Mouse (Mus musculus): ENCODE results near the gene Chpt1.
"Not testable (repeated sequence)": the region's sequence is repeated elsewhere in the genome, so short reads cannot be mapped to it uniquely, and the experiment has no call there.

Chpt1 gene

DNA sequence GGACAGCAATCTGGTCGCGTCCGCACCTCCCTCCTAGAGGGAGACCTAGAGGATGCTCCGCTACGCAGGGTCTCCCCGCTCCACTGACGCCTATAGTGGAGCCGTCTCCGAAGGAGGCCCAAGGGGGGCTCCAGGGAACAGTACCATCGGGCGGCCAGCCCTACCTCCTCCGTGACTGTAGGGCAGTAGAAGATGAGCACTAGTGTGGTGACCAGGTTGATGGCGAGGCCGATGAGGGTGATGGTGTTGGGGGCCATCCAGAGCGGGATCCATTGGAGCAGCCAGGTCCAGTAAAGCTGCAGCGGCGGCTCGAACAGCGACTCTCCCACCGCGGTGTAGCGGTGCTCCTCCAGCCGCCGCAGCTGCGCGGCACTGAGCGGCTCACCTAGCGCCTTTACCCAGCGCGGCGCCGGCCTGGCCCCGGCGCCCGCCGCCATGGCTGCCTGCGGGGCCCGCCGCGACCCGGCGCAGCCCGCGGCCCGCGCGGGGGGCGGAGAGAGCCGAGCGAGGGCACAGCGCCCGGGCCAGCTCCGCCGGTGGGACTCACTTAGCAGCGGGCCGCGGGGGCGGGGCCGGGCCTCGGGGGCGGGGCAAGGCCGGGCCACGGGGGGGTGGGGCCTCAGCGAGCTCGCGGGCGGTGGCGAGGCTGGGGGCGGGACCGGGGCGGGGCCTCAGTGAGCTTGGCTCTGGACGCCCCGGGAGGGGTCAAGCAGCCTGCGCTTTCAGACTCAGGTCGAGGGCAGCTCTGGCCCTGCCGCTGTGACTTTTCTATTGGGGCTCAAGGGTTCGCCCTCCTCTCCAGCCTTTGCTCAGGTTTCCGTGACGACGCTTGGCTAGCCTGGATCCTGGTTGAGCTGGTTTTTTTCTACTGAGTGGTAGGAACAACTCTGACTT lies at the start of gene Chpt1:
TSS of gene Chpt1 (minus strand) at position 653 of the 894 bp plus-strand sequence.
- DNase-seq (ENCODE audit: low spot score in 2 of 2): peak; percentile 67 to 87

DNA sequence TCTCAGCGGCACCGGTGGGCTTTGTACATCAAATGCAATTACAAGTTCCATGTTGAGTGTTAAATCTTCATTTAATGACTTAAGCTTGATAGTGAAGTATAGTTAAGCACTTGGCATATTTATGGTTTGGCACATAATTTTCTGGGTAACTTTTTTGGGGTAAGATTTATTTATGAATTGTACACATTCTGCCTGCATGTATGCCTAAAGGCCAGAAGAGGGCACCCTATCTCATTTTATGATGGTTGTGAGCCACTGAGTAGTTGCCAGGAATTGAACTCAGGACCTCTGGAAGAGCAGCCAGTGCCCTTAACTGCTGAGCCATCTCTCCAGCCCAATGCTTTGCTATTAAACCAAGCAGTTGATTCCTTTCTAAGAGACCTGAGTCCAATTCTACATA lies 48.9 kb upstream of the Chpt1 start:
- no peak for DNase-seq (ENCODE audit: low spot score in 2 of 2)

DNA sequence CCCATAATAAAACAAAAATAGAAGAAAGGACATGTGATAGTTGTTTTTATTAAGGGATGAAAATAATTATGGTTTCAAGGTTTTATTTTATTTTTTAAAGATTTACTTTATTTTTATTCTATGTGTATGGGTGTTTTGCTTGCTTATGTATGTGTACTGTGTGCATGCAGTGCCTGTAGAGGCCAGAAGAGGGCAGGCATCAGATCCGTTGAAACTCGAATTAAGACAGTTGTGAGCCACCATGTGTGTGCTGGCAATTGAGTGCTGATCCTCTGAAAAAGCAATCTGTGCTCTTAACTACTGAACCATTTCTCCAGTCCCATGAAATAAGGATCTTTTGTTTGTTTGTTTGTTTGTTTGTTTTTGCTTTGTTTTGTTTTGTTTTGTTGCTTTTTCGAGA lies 46.4 kb upstream of the Chpt1 start:
- DNase-seq (ENCODE audit: low spot score in 2 of 2): no peak

DNA sequence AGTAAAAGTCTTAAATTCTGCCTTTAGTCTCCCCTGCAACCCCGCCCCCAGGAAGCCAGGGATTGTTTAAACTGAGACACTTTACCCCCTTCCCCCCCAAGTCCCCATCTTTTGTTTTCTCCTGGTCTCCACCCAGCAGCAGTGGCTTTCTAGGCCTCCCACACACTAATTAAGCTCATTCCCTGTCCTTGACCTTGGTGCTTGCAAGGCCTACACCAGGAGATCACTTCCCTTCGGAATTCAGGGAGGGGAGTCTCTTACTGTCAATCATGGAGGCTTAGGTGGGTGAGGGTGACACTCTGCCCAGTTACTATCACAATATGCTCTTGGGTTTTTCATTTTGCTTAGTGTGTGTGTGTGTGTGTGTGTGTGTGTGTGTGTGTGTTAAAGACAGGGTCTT lies 43.8 kb upstream of the Chpt1 start:
- no peak for DNase-seq (ENCODE audit: low spot score in 2 of 2)

DNA sequence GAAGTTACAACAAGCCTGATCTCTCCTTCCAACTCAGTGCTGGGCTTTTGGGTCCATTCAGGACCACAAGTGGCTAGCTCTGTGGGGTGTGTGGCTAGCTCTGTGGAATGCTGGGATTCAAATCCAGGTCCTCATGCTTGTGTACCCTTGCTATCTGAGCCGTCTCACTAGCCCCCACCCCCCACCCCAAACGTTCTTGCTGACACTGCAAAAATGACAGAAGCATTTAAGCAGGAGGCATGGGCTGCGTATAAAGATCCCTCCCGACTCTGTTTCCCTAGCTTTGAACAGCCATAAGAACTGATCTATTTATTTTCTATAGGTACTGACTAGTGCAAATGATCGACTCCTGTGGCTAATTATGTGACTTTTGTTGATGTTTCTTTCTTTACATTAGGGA lies 26.8 kb upstream of the Chpt1 start:
- no peak for DNase-seq (ENCODE audit: low spot score in 2 of 2)

DNA sequence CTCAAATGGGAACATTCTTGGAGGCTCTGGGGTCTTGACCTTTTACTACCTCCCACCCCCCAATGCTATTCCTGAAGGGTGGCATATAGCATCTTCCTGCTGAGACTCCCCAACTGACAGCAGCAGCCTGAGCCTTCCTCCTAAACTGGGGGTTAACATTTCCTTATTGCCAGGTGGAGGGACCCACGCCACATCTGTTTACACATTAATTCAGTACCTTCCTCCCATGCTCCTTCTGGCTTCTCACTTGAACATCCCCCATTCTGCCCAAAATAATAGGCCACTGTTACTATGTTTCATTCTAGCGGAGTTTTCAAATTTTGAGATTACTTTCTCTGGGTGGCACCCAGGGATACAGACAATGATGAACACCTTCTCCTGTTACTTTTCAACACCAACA lies 20.1 kb upstream of the Chpt1 start:
- DNase-seq (ENCODE audit: low spot score in 2 of 2): no peak

DNA sequence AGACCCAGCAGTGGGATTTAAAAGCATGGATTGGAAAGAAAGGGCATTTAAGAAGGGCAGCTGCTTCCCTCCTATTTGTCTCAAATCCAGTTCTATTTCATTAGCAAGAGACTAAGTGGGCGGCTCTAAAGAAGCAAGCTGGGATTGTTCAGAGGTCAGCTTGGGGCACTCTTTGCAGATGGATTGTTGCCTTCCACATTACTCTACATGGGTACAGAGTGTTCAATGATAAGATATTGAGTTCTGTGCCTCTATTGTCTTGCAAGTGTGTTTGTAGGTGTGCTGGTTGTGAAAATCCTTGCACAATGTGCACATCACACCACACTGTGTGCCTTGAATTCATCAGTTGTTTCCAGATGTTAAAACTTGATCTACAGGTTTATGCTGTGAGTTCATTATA lies 19.3 kb upstream of the Chpt1 start:
- no peak for DNase-seq (ENCODE audit: low spot score in 2 of 2)

DNA sequence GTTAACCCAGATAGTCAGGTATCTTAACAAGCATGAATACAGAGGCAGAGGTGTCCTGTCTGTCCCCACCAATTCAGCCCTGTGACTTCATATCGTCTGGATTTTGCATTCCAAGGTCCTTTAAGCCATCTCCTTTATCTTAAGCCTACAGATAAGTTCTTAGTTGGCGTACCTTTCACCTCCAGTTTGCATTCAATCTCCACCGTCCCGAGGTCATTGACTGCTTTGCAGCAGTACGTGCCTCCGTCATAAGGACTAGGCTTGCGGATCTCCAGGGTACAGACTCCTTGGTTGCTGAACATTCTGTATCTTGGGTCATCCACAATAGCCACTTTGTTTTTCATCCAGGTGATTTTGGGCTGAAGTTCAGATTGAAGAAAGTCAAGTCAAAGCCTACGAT lies 18.9 kb upstream of the Chpt1 start:
- no peak for DNase-seq (ENCODE audit: low spot score in 2 of 2)

DNA sequence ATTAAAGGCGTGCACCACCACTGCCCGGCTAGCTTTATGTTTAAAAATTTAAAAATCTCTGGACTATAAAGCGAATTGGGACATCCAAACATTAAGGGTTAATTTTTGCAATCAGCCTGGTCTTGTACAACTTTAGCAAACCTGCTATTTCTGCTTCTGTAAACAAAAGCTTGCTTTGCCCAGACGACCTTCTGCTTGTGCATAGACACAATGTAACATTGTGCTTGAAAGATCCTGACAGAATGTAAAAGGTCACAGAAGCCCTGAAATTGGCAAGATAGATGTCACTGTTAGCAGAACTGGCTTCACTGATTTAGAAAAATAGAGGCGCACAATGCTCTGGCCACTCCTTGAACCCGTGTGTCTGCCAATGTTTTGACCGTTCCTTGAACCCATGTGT lies 11.2 kb upstream of the Chpt1 start:
- DNase-seq (ENCODE audit: low spot score in 2 of 2): not testable (repeated sequence)

DNA sequence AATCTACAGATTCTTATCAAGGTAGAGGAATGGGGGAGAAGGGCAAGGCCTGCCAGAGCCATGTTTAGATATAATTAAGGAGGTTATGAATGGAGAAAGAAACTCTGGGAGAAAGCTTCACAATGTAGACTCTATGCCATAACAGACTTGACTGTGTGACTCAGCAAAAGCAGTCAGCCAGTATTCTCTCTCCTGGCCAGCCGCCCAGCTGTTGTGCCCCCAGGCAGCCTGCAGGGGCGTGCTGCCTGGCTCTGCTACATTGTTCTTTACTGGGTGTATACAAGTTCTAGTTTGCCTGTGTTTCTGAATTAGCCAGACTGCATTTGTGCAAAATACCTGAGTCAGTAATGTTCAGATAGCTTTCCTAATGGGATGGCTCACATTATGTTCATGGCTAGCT lies 10.6 kb upstream of the Chpt1 start:
- no peak for DNase-seq (ENCODE audit: low spot score in 2 of 2)

DNA sequence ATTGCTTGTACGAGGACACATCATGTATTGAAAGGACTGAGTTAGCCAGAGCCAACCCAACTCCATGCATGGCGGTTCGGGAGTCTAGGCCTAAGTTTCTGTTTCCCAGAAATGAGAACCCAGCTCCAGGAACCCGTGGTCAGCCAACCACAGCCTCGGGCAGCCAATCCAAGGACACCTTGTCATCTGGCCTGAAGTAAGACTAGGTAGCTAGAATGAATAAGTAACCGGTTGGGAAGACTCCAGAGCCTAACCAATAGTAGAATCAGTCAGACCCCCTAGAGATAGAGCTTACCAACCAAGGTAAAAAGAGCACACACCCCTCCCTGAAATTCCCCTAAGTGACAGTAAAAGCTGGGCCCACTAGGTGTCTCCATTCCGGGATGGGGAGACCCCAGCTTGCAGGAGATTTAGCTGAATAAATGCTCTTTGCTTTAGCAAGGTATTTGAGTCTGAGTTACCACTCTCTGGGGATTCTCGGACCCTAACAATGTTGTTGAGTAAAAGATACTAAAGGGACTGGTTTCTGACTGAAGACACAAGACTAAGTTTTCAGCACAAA lies 9.8 kb upstream of the Chpt1 start:
- no peak for DNase-seq (ENCODE audit: low spot score in 2 of 2)

DNA sequence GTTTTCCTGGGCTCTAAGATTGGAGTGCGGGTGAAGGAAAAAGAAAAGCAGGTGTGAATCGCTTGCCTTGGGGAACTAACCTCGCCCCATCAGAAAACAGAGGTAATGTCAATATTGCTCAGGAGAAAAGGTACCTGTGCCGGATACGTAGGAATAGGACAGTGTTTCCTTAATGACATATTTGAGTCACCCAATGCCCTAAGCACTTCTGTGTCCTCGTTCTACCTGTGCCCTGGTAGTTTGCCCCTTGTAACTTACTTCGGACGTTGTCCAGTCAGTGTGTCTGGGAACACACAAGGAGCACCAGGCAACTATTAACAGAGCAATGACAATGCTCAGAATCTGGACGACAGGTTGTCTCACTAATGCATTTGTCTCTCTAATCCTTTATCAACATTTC lies 7.5 kb upstream of the Chpt1 start:
- no peak for DNase-seq (ENCODE audit: low spot score in 2 of 2)

DNA sequence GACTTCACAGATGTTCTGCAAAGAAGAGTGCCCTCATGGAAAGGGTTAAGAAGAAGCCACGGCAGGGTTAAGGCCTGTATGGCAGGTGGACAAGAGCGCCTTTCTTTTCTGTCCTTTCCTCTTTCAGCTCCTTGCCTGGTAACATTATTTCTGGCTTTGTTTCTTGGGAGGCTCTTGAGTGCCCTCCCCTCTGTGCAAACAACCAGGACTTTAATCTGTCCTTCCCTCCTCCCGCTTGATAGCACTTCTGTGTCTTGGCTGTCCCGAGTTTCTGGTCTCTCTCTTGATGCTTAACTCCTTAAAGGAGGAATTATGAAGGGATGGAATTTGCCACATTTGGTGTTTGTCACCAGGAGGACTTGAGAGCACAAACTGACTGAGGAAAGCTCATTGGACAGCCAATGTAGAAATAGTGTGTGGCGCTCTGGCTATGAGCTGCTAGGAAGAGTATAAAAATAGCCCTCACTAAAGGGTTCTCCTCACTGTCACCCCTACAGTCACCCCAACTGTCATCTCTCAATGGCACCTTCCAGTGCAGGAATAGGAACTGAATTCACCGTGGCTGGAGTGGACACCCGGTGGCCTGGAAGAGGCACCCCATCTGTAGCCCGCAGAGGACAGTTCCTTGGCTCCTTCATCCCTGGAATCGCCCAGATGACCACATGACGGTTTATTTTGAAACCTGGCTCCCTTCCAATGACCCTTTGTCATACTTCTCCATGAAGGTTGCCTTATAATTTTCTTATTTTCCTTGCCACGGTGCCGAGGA lies 6.8 kb upstream of the Chpt1 start:
- DNase-seq (ENCODE audit: low spot score in 2 of 2): no peak

DNA sequence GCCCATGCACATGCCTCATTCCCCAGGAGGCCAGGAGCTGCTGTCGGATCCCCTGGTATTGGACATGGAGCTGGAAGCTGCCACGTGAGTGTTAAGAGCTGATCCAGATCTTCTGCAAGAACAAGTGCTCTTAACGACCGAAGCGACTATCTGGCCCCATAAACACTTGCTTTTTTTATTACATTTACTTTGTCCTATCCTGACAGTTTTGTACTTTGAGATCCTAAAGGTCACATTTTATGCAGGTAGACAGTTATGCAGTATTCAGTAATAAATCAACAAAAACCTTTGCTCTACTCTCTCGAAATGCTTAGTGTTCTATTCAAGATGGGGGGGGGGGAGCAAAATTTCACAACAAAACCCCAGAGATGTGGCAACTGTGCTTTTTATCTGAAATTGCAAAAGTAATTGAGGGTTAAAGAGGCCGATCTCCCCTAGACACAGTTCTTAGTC lies 3.8 kb upstream of the Chpt1 start:
- DNase-seq (ENCODE audit: low spot score in 2 of 2): no peak

DNA sequence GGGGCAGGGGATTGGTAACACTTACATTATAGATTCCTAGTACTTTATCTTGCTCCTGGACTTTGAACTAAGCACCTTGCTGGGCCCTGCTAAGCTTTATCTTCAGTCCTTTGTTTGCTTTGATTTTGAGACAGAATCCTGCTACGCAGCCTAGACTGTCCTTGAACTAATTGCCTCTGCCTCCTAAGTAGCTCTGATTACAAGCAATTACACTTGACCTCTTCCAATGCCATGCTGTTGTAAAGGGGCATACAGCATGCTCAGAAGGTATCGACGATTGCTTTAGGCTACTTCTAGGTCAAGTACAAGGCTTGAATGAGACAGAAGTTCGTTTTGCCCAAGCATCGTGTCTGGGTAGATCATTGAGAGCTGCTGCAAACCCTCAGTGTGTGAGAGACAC lies 1.4 kb upstream of the Chpt1 start:
- DNase-seq (ENCODE audit: low spot score in 2 of 2): no peak

DNA sequence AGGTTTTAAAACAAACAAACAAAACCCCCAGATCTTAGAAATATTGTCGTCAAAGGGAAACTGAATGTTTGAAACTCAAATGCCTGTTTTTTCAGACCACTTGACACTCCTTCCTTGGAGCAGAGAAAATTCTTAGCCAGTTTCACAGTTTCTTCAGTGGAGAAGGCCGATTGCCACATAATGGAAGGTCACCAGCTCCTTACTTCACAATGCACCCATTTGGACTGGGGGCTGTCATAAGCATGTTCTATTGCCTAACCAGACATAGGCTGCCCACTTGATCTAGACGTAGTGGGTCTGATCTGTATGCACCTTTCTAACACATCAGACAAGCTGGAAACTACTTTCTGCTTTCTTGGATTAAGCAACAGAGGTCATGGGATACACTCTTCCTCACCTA lies 608 bp upstream of the Chpt1 start:
- no peak for DNase-seq (ENCODE audit: low spot score in 2 of 2)

DNA sequence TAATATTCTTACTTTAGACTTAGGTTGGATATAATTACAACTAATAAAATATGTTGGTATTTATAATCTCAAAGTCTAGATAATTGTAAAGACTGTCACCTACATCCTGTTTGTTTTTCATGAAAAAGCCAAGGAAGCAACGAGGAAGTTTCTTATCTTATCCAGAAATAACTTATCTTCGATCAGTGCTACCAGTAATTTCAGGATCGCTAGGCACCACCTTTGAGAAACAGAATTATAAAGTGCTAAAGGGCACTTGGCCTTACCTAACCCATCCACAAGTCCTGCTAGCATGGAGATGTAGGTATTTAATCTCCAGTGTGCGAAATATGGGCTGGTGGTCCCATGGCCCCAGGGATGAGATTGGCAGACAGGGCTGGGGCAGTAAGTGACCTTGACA lies 954 bp downstream of the Chpt1 start:
- no peak for DNase-seq (ENCODE audit: low spot score in 2 of 2)

DNA sequence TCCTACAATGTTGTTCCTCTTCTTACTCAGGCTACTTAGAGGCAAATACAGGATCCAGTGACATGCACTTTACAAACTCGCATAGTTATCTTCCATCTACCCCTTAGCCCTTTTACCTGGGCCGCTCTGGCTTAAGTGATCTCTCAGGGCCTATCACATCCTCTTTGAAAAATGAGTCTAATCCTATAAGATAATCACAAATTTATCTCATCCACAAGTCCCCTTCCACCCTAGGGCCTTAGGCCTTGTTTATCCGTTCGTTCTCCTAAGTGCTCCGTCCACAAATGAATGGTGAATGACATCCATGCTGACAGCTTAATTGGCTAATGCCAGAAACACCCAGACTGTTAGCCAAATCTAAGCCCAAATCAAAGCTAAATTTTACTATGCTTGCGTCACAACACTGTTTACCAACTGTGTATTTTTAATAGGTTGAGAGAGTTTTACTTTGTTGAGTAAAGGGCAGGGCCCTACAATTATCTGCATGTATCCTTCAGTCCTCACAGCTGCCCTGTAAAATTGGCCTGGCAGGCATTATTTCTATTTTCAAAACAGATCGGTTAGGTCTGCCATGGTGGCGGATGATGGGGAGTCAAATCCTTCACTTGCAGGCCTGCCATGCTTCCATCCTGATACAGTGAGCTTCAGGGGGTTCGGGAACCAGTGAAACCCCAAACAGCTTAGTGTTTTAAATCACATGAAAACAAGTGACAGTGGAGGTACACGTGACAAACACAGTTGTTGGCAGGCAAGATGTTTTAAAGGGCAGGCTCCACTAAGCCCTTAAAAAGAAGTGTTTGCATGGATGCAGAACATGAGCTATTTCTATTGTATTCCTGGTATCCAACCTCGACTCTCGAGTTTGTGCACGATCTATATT lies 1.7 kb downstream of the Chpt1 start:
- DNase-seq (ENCODE audit: low spot score in 2 of 2): no peak

DNA sequence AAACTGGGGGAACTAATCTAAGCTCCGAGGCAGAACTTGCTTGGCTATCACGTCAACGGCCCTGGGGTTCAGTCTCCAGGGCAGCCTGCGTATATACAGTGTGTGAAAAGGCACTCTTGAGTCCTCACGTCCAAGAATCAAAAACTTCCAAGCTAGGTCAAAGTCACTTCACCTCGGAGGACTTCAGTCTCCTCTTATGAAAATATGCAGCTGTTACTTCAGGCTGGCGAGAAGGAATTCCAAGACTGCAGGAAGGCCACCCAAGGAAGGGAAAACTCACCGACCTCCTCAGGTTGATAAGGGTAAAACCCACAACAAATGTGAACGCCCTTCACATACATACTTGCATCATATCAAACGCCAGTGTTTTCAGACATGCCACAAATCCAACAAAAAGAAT lies 2.5 kb downstream of the Chpt1 start:
- DNase-seq (ENCODE audit: low spot score in 2 of 2): no peak

DNA sequence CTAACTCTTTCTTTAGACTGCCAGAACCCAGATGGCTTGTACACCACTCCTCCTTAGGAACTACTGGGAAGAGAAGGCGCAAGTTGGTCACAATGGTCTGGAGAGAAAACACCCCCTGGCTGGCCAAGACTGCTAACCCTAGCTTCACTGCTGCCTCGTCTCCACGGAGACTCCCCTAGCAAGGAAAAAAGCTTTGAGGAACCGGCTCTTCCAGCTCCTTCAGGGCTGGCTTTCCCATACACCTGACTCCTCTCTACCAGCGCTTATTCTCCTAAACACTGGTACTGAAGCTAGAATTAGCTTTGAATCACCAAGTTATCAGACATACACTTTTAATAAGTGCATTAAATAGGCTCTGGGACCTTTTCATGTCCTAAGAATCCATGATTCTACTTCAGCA lies 3.9 kb downstream of the Chpt1 start:
- no peak for DNase-seq (ENCODE audit: low spot score in 2 of 2)

DNA sequence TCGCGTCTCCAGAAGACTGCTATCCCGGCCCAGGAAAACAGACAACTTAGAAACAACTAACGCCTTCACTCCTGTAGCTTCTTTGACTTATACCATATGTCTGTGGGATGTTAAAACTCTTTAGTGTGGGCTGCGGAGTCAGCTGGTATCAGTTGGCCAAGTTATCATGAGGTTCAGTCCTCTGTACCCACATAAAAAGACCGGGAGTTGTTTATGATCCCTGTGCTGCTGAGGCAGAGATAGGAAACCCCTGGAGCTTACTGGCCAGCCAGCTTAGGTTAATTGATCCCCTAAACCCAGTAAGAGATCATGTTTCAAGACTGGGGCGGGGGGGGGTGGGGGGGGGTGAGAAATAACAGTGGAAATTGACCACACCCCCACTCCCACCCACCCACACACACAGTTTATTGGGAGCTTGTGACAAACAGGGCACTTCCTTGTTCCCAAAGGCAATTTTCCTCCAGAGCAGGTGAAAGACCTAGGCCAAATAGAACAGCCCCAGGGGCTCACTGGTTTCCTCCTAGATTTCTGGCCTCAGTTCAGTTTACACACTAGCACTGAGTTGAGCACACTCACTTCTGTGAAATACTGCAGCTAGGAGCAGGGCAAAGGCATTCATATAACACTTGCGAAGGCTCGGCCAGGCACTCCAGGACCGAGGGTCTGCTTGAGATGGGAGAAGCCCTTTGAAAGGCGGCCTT lies 6.9 kb downstream of the Chpt1 start:
- no peak for DNase-seq (ENCODE audit: low spot score in 2 of 2)
